Mouse (Mus musculus) midbrain, embryonic 11.5 days (tissue): Measurements from ENCODE around the gene Dcp1b. TPM values are rescaled to one million over a fixed set of nuclear protein-coding genes. Genes with fewer than 3 reads are reported as not detected.

Experiments
- ATAC-seq: fragments of 200-750 bp; cut with Nextera tagmentation; 2 replicates; pipeline ENCODE4 v1.8.0; 2017; ENCODE audit warnings: moderate TSS enrichment, moderate library complexity; ENCODE audit not compliant: low FRiP score
- DNase-seq: peaks from one replicate; pipeline ENCODE4 v3.0.0; 2015; ENCODE audit warnings: low spot score; ENCODE audit errors: missing footprints
- H3K27ac ChIP-seq: fragments of 300-500 bp; sonication (generic); 2 replicates; pipeline ENCODE4 v1.5.1; 2014; ENCODE audit warnings: low read depth, low read length
- H3K27me3 ChIP-seq: fragments of 300-500 bp; sonication (generic); 2 replicates; pipeline ENCODE4 v1.6.1; 2014; ENCODE audit warnings: mild to moderate bottlenecking, low read length, moderate library complexity, mixed read lengths; ENCODE audit not compliant: control insufficient read depth, insufficient read depth
- H3K36me3 ChIP-seq: fragments of 300-500 bp; sonication (generic); 2 replicates; pipeline ENCODE4 v1.6.1; 2014; ENCODE audit warnings: mild to moderate bottlenecking, low read length, moderate library complexity, mixed read lengths; ENCODE audit not compliant: control insufficient read depth, insufficient read depth
- H3K4me1 ChIP-seq: fragments of 300-500 bp; sonication (generic); 2 replicates; pipeline ENCODE4 v1.6.1; 2014; ENCODE audit warnings: low read length; ENCODE audit not compliant: control insufficient read depth, insufficient read depth
- H3K4me2 ChIP-seq: fragments of 300-500 bp; sonication (generic); 2 replicates; pipeline ENCODE4 v1.6.1; 2014; ENCODE audit warnings: mild to moderate bottlenecking, moderate library complexity
- H3K4me3 ChIP-seq: fragments of 300-500 bp; sonication (generic); 2 replicates; pipeline ENCODE4 v1.5.1; 2014; ENCODE audit warnings: low read depth, low read length
- H3K9ac ChIP-seq: fragments of 300-500 bp; sonication (generic); 2 replicates; pipeline ENCODE4 v1.6.1; 2014; ENCODE audit warnings: low read length
- H3K9me3 ChIP-seq: fragments of 300-500 bp; sonication (generic); 2 replicates; pipeline ENCODE4 v1.6.1; 2016; ENCODE audit warnings: low read length; ENCODE audit not compliant: control insufficient read depth
- WGBS: fragments of 180-500 bp; shearing (Covaris S2); extraction: QIAGEN DNeasy Blood & Tissue Kit; methylation state at CpG from one replicate; pipeline ENCODE4 v1.1.7; 2014; 5-methylcytosine and 5-hydroxymethylcytosine counted together
- polyA plus RNA-seq: library from polyadenylated mRNA; unstranded; fragments of >200 nt; fragmentation: Nextera tagmentation; extraction: Ambion mirVana; gene quantifications from 2 replicates; pipeline ENCODE4 v1.2.1, GENCODE M21; 2014

Gene Dcp1b
- polyA plus RNA-seq = 9.9 and 11.2 TPM in 2 replicates

- ATAC-seq (peak; percentile 95), DNase-seq (peak; percentile 99)
- H3K4me2 ChIP-seq = peak within 1 kb of the TSS; percentile 62
- peak within 1 kb of the TSS; percentile 95 for H3K9ac ChIP-seq
- peaks cover 17% of the 10 kb centered on the region for H3K4me1 ChIP-seq
- peak within 1 kb of the TSS; percentile 84 for H3K27ac ChIP-seq
- H3K36me3 ChIP-seq = no peaks in the 10 kb centered on the region
- under 1% methylated on average over 65 of the region's 65 CpGs for WGBS
- peak within 1 kb of the TSS; percentile 88 for H3K4me3 ChIP-seq
- H3K27me3 ChIP-seq = no peaks in the 10 kb centered on the region
- H3K9me3 ChIP-seq = no peaks in the 10 kb centered on the region
These were observed at the start of gene Dcp1b for GRCm38 (mm10) chr6:119175078-119175853. TSS of gene Dcp1b (plus strand) at chr6:119175253.

- no peaks in the 10 kb centered on the region for H3K4me1 ChIP-seq
- no peaks in the 10 kb centered on the region for H3K36me3 ChIP-seq
- WGBS = 82% methylated on average over 3 of the region's 3 CpGs
- H3K9me3 ChIP-seq = no peaks in the 10 kb centered on the region
- no peak overlapping the region for H3K9ac ChIP-seq
- no peak overlapping the region for H3K4me3 ChIP-seq
- H3K27ac ChIP-seq = no peak overlapping the region
- no peak overlapping the region for H3K4me2 ChIP-seq
- DNase-seq (peak; percentile 53), ATAC-seq (no peak)
- H3K27me3 ChIP-seq = no peaks in the 10 kb centered on the region
These were observed 48.1 kb upstream of the Dcp1b start for GRCm38 (mm10) chr6:119126991-119127390.

- no peaks in the 10 kb centered on the region for H3K36me3 ChIP-seq
- H3K4me3 ChIP-seq = no peak overlapping the region
- H3K4me1 ChIP-seq = no peaks in the 10 kb centered on the region
- peak; percentile 56 for DNase-seq
- H3K9me3 ChIP-seq = no peaks in the 10 kb centered on the region
- H3K9ac ChIP-seq = no peak overlapping the region
- no peaks in the 10 kb centered on the region for H3K27me3 ChIP-seq
- H3K27ac ChIP-seq = no peak overlapping the region
- H3K4me2 ChIP-seq = no peak overlapping the region
- 89% methylated on average over 1 of the region's 1 CpGs for WGBS
- ATAC-seq = no peak
These were observed 47.0 kb upstream of the Dcp1b start for GRCm38 (mm10) chr6:119128076-119128475.

- Histone ChIP-seq H3K27me3 (no peaks in the 10 kb centered on the region), H3K27ac (no peak overlapping the region), H3K36me3 (no peaks in the 10 kb centered on the region), H3K4me2 (no peak overlapping the region), H3K9me3 (no peaks in the 10 kb centered on the region), H3K4me3 (no peak overlapping the region), H3K9ac (no peak overlapping the region), H3K4me1 (no peaks in the 10 kb centered on the region)
- WGBS = 85% methylated on average over 8 of the region's 8 CpGs
- no peak for ATAC-seq
- no peak for DNase-seq
These were observed 46.5 kb upstream of the Dcp1b start for GRCm38 (mm10) chr6:119128521-119128920.

GRCm38 (mm10) chr6:119129664-119130063 is 45.4 kb upstream of the Dcp1b start:
- no peaks in the 10 kb centered on the region for H3K4me1 ChIP-seq
- DNase-seq = peak; percentile 74
- no peak overlapping the region for H3K27ac ChIP-seq
- no peaks in the 10 kb centered on the region for H3K27me3 ChIP-seq
- no peaks in the 10 kb centered on the region for H3K36me3 ChIP-seq
- H3K4me3 ChIP-seq = no peak overlapping the region
- WGBS = 81% methylated on average over 5 of the region's 5 CpGs
- H3K4me2 ChIP-seq = no peak overlapping the region
- ATAC-seq = no peak
- H3K9me3 ChIP-seq = no peaks in the 10 kb centered on the region
- no peak overlapping the region for H3K9ac ChIP-seq

GRCm38 (mm10) chr6:119132111-119132735 is 42.8 kb upstream of the Dcp1b start:
- Histone ChIP-seq H3K4me2 (no peak overlapping the region), H3K4me3 (no peak overlapping the region), H3K4me1 (no peaks in the 10 kb centered on the region), H3K9me3 (no peaks in the 10 kb centered on the region), H3K27ac (no peak overlapping the region), H3K36me3 (no peaks in the 10 kb centered on the region), H3K9ac (no peak overlapping the region), H3K27me3 (no peaks in the 10 kb centered on the region)
- ATAC-seq (no peak), DNase-seq (no peak)
- WGBS = 81% methylated on average over 8 of the region's 8 CpGs

GRCm38 (mm10) chr6:119132863-119133262 is 42.2 kb upstream of the Dcp1b start:
- peak; percentile 17 for DNase-seq
- no peak for ATAC-seq
- no peak overlapping the region for H3K4me2 ChIP-seq
- H3K4me1 ChIP-seq = no peaks in the 10 kb centered on the region
- no peak overlapping the region for H3K9ac ChIP-seq
- no peaks in the 10 kb centered on the region for H3K27me3 ChIP-seq
- no peak overlapping the region for H3K27ac ChIP-seq
- H3K9me3 ChIP-seq = no peaks in the 10 kb centered on the region
- H3K36me3 ChIP-seq = no peaks in the 10 kb centered on the region
- WGBS = 91% methylated on average over 4 of the region's 4 CpGs
- H3K4me3 ChIP-seq = no peak overlapping the region

GRCm38 (mm10) chr6:119137768-119138167 is 37.3 kb upstream of the Dcp1b start:
- Histone ChIP-seq H3K4me1 (no peaks in the 10 kb centered on the region), H3K4me2 (no peak overlapping the region), H3K9me3 (no peaks in the 10 kb centered on the region), H3K27ac (no peak overlapping the region), H3K9ac (no peak overlapping the region), H3K27me3 (no peaks in the 10 kb centered on the region), H3K4me3 (no peak overlapping the region), H3K36me3 (no peaks in the 10 kb centered on the region)
- 93% methylated on average over 10 of the region's 10 CpGs for WGBS
- DNase-seq (peak; percentile 47), ATAC-seq (no peak)

- no peaks in the 10 kb centered on the region for H3K36me3 ChIP-seq
- no peaks in the 10 kb centered on the region for H3K27me3 ChIP-seq
- no peak overlapping the region for H3K27ac ChIP-seq
- no peaks in the 10 kb centered on the region for H3K9me3 ChIP-seq
- DNase-seq (peak; percentile 53), ATAC-seq (no peak)
- H3K9ac ChIP-seq = no peak overlapping the region
- no peaks in the 10 kb centered on the region for H3K4me1 ChIP-seq
- no peak overlapping the region for H3K4me3 ChIP-seq
- H3K4me2 ChIP-seq = no peak overlapping the region
- WGBS = 84% methylated on average over 7 of the region's 7 CpGs
These were observed 35.5 kb upstream of the Dcp1b start for GRCm38 (mm10) chr6:119139561-119139960.
